Mouse (Mus musculus) liver, postnatal 0 days (tissue): ENCODE results near the gene Cd86.

ENCODE experiments used
- CTCF ChIP-seq: sonication (generic); IDR thresholded peaks from 2 replicates; pipeline ENCODE4 v1.5.1; 2016; ENCODE audit warnings: antibody characterized with exemption, low read depth
- EP300 ChIP-seq: IDR thresholded peaks from 2 replicates; pipeline ENCODE4 v1.6.1; 2016; ENCODE audit warnings: antibody characterized with exemption, low read depth, mild to moderate bottlenecking

DNA sequence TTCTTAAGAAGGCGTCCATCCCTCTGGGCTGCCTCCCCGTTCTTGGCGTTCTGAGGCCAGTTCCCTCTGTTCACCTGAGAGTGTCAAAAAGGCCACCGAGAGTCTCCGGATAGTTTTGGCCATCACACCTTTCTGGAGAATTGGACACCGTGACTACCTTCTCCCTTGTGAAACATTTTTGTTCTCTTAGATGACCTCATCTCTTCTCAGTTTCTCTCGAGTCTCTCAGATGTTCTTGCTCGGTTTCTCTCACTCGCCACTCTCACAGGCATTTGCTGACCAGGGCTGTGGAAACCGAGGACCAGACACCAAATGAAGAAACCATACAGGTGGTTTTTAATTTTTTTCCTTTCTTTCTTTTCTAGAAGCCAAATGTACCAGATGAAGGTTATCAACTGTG, 4.6 kb downstream of the Cd86 start:
- TF ChIP-seq CTCF (no peak), EP300 (no peak)
